Mouse (Mus musculus) kidney, adult 9 months (tissue): ENCODE results near the gene Sipa1.

ENCODE experiments used
- DNase-seq: peaks from one replicate; pipeline ENCODE4 v3.0.0; 2022

Sipa1 gene

DNA sequence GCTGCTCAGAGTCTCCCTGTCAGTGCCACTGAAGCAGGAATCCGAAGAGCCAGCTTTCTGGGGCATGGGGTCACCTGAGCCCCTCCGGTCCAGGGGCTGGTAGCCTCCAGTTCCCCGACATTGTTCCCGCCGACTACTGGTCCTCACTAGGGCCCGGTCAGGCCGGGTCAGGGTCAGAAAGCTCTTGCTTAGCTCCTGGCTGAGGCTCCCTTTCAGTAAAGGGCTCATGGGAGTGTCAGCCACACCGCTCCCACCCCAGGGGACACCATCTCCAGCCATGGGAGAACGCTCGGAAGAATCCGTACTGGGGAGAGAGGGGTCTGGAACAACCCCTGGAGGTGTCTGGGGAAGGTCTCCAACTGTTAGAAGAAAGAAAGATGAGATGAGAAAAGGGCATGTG is 22.4 kb upstream of the Sipa1 start:
- DNase-seq: no peak

- DNase-seq: no peak
Observed at GRCm38 (mm10) chr19:5685431-5685830, 21.9 kb upstream of the Sipa1 start.

DNA sequence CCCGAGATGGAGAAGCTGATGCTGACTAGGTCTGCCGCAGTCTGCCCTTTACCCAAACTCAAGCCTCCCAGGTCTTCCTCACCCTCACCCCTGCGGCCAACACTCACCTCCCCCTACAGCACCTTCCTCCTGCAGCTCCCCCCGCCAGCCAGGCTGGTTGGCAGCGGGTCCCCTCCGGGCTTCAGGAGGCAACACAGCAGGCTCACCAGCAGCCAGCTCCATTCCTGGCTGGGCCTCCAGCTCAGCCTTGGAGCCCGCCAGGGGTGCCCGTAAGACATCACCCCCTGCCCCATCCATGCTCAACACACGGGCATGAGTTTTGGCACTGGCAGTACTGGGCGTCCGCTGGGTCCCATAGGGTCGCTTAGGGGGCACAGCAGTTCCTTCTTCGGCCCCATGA is 21.5 kb upstream of the Sipa1 start:
- DNase-seq: no peak

- no peak for DNase-seq
Observed at GRCm38 (mm10) chr19:5684236-5684635, 20.7 kb upstream of the Sipa1 start.

DNA sequence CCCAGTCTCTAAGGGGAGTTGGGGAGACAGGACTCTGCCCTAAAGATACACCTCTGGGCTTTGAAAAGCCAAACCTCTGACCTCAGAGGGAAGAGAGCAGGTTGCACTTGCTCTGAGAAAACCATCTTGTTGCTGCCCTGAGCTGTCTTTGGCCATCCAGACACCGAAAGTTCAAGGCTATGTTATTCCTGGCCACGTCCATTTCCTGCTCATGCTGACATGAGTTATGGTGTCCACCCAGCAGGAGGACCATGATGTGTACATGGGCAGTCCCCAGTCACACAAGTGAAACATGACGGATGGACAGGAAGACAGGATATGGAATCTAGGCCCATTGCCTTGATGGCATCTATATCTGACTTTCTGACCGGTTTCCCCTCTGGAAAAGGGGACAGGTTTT is 16.9 kb upstream of the Sipa1 start:
- DNase-seq: peak; percentile 59

GRCm38 (mm10) chr19:5668372-5668771 is 4.9 kb upstream of the Sipa1 start:
- no peak for DNase-seq

- no peak for DNase-seq
Observed at GRCm38 (mm10) chr19:5666386-5666785, 2.9 kb upstream of the Sipa1 start.

DNA sequence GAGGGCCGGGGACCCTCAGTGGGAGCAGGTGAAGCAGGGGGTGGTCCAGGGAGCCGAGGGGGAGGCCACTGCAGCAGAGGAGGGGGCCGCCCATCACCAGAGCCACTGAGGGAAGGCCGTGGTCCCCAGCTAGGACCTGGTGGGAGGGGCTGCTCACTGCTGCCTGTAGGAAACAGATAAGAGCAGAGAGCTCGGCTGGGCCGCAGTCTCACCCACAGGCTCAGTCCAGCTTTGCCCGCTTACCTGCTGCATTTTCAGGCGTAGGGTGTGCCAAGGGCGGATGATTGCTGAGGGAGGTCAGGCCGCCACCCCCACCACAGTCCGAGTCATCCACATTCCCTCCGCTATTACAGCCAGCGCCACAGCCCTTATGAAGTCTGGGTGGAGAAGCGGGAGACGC is 2.0 kb upstream of the Sipa1 start:
- no peak for DNase-seq

GRCm38 (mm10) chr19:5664669-5665257 is 1.3 kb upstream of the Sipa1 start:
- no peak for DNase-seq

- DNase-seq: no peak
Observed at GRCm38 (mm10) chr19:5662310-5662709, 1.2 kb downstream of the Sipa1 start.

- peak; percentile 57 for DNase-seq
Observed at GRCm38 (mm10) chr19:5660942-5661751, 2.4 kb downstream of the Sipa1 start.

- DNase-seq: no peak
Observed at GRCm38 (mm10) chr19:5654720-5655298, 8.7 kb downstream of the Sipa1 start.

DNA sequence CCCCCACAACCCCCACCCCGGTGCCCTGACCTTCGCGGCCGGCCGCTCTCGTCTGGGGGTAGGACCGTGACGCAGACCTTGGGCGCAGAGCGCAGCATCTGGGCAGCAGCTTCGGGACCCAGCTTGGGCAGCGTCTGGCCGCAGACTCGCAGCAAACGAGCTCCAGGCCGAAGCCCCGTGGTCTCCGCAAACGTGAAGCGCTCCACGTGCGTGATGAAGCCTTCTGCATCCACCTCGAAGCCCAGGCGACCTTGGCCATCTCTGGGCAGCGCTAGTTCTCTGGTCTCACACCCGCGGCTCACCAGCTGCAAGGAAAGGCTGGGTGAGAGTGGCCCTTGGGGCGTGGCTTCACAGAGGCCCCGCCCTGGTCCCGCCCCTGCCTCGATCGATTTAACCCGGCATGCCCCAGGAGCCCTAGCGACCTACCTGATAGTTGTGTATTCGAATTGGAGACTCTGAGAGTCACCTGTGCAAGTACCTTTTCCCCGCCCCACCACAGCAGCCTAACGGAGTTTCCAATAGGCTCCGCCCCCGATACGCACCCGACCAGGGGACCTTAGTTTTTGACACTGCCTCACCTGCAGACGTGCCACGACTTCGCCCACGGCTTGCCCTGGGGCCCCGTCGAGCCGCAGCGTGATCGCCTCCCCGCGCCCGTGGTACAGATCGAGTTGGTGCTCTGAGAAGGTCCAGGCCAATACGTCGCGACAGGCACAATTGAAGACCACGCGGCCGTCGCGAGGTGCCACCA is 9.4 kb downstream of the Sipa1 start:
- DNase-seq: no peak

DNA sequence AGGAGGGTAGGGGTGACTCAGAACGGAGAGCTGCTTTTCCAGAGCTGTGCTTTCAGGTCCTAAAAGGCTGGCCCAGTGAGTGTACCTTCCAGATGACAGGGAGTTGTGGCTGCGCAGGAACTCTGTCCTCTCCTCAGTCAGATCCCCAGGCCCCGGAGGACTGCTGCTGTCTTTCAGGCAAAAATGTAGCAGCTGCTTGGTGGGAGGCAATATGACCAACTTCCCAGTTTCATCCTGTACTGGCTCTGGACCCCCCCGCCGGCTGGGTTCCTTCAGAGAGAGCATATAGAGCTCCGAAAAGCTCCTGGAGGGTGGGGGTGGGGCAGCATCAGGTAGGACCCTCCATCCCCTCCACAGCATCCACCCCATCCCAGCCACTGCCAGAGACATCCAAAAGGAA is 10.9 kb downstream of the Sipa1 start:
- DNase-seq: no peak

DNA sequence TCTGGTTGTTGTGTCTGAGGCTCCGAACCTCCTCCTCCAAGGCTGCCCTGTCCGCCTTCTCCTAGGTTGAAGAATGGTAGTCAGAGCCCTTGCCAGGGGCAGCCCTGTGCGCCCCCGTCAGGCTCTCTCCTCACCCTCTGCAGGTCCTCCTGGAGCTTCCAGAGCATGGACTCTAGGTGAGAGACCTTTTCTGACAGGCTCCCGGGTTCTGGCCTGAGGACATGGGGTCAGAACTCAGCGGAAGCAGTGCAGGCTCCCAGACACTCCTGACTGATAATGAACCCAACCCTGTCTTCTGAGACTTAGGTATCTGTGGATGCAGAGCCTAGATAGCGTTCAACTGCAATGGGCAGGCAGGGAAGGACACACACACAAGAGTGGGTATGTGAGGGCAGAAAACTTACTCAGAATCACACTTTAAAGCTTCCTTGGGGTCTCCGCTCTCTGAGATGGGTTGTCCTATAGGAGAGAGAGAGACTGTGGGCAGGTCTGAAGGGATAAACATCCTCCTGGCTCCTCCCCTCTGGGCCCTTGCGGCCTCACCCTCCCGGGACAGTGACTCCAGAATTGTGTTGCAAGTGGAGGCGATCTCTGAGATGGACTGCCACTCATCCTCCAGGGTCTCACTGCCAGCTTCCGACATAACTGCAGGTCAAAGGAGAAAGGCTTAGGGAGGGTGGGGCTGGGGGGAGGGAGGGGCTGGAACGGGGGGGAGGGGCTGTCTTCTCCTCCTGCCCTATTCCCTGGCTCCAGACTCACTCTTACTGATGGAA is 11.8 kb downstream of the Sipa1 start:
- DNase-seq: no peak

GRCm38 (mm10) chr19:5649298-5649741 is 14.2 kb downstream of the Sipa1 start:
- peak; percentile 75 for DNase-seq

DNA sequence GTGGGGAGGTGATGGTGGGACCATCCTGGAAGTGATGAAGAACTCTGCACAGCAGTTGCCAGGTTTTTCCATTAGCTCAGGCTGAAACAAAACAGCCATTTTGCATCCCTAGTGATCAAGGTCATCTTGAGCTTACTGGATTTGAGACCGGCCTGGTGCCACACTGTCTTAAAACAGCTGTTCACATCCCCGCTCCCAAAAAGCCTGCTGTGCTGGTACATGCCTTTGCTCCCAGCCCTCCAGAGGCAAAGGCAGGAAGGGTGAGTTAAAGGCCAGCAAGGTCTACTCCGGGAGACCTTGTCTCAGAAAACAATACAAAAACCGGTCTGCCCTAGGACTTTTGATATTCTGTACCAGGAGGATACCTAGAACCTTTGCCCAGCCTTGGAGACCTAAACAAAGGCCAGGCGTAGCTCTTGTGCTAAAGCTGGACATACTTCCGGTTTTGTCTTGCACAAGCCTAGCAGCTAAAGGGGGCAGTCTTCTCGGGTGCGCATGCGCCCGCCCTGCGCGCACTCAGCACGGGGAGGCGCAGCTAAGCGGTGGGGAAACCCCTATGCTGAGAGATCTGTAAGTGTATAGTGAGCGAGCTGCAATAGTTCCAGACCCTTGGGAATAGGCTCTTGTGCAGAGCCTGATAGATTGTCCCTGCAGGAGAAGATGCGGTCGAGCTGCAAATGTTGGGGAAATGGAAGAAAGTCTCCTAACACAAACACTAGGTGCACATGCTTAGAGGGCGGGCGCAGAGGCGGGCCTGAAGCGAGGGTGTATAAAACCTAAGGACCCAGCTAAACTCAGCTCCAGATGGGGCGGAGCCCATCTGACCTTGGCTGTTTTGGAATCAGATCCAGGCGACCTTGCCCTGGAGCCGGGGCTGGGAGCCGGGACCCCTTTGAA is 14.9 kb downstream of the Sipa1 start:
- peak; percentile 81 for DNase-seq

DNA sequence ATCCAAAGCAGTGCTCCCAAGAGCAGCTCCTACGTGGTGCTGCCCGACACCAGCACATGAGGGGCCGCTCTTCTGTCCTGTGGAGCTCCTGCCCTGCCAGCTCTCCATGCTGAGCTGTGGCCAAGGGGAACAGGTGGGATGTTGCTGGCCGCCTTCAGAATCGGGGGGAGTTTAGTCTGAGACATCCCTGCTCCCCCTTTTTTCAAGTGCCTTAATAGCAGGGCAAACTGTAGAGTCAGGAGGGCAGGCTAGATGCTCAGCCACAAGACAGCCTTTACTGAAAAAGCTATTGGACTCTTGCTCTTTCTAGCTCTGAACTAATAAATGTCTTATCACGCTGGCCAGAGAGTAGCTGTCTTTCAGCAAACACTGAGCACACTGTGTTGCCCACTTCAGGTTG is 15.7 kb downstream of the Sipa1 start:
- DNase-seq: no peak

GRCm38 (mm10) chr19:5646731-5647330 is 16.7 kb downstream of the Sipa1 start:
- DNase-seq: no peak

- no peak for DNase-seq
Observed at GRCm38 (mm10) chr19:5645280-5645679, 18.2 kb downstream of the Sipa1 start.

GRCm38 (mm10) chr19:5641641-5642040 is 21.9 kb downstream of the Sipa1 start:
- DNase-seq: no peak
